Mouse (Mus musculus) lung, postnatal 0 days (tissue): ENCODE results near the gene Atg2a. TPM values are rescaled to one million over a fixed set of nuclear protein-coding genes. Genes with fewer than 3 reads are reported as not detected.

Experiments used
- ATAC-seq: fragments of 200-750 bp; cut with Nextera tagmentation; 2 replicates; pipeline ENCODE4 v1.8.0; 2017; ENCODE audit warnings: moderate library complexity
- DNase-seq: peaks from one replicate; pipeline ENCODE4 v3.0.0-alpha.2; 2016; ENCODE audit warnings: low spot score
- H3K27ac ChIP-seq: fragments of 300-500 bp; sonication (generic); 2 replicates; pipeline ENCODE4 v1.5.1; 2014; ENCODE audit warnings: antibody characterized with exemption, mild to moderate bottlenecking, low read length, mixed read lengths
- H3K27me3 ChIP-seq: fragments of 300-500 bp; sonication (generic); replicated peaks from 2 replicates; pipeline ENCODE4 v1.6.1; 2014; ENCODE audit warnings: low read length, mixed read lengths; ENCODE audit not compliant: insufficient read depth
- H3K36me3 ChIP-seq: fragments of 300-500 bp; sonication (generic); 2 replicates; pipeline ENCODE4 v1.6.1; 2014; ENCODE audit warnings: low read length, mixed read lengths; ENCODE audit not compliant: insufficient read depth
- H3K4me1 ChIP-seq: fragments of 300-500 bp; sonication (generic); 2 replicates; pipeline ENCODE4 v1.6.1; 2014; ENCODE audit warnings: antibody characterized with exemption, low read depth, low read length, mixed read lengths; ENCODE audit not compliant: insufficient read depth
- H3K4me2 ChIP-seq: fragments of 300-500 bp; sonication (generic); replicated peaks from 2 replicates; pipeline ENCODE4 v1.6.1; 2014; ENCODE audit warnings: low read depth, mild to moderate bottlenecking, low read length, moderate library complexity, mixed read lengths
- H3K4me3 ChIP-seq: fragments of 300-500 bp; sonication (generic); 2 replicates; pipeline ENCODE4 v1.5.1; 2014; ENCODE audit warnings: low read depth, low read length
- H3K9ac ChIP-seq: fragments of 300-500 bp; sonication (generic); replicated peaks from 2 replicates; pipeline ENCODE4 v1.6.1; 2014; ENCODE audit warnings: low read depth, mild to moderate bottlenecking
- H3K9me3 ChIP-seq: fragments of 300-500 bp; sonication (generic); 2 replicates; pipeline ENCODE4 v1.6.1; 2016; ENCODE audit warnings: low read length, mixed read lengths
- CTCF ChIP-seq: IDR thresholded peaks from 2 replicates; pipeline ENCODE4 v1.5.1; 2016; ENCODE audit warnings: antibody characterized with exemption, mild to moderate bottlenecking
- EP300 ChIP-seq: IDR thresholded peaks from 2 replicates; pipeline ENCODE4 v1.6.1; 2016; ENCODE audit warnings: antibody characterized with exemption, mild to moderate bottlenecking, control low read depth
- WGBS: fragments of 180-500 bp; shearing (Covaris S2); extraction: QIAGEN DNeasy Blood & Tissue Kit; methylation state at CpG from one replicate; pipeline ENCODE4 v1.1.7; 2014; 5-methylcytosine and 5-hydroxymethylcytosine counted together
- polyA plus RNA-seq: library from polyadenylated mRNA; unstranded; fragments of >200 nt; fragmentation: Nextera tagmentation; extraction: Ambion mirVana; gene quantifications from 2 replicates; pipeline ENCODE4 v1.2.1, GENCODE M21; 2015

The Atg2a gene
- polyA plus RNA-seq, 1 experiment from 2014 or later, result 5.9 TPM

DNA sequence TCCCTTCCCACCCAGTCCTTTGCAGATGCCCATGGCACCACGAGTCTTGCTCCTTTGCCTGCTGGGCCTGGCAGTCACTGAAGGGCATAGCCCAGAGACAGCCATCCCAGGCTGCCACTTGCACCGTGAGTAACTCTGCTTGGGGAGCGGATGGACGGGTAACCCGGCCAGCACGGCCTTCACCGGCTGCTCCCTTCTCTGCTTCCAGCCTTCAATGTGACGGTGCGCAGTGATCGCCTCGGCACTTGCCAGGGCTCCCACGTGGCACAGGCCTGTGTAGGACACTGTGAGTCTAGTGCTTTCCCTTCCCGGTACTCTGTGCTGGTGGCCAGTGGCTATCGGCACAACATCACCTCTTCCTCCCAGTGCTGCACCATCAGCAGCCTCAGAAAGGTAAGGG, 14.7 kb upstream of the Atg2a start:
- Histone ChIP-seq H3K9ac (no peak overlapping the region), H3K27ac (no peak overlapping the region), H3K27me3 (no peaks in the 10 kb centered on the region), H3K36me3 (peaks cover 32% of the 10 kb centered on the region), H3K4me1 (no peaks in the 10 kb centered on the region), H3K4me2 (no peak overlapping the region), H3K9me3 (no peaks in the 10 kb centered on the region), H3K4me3 (no peak overlapping the region)
- WGBS, result 87% methylated on average over 14 of the region's 14 CpGs
- ATAC-seq (no peak), DNase-seq (no peak)
- TF ChIP-seq CTCF (no peak), EP300 (no peak)

DNA sequence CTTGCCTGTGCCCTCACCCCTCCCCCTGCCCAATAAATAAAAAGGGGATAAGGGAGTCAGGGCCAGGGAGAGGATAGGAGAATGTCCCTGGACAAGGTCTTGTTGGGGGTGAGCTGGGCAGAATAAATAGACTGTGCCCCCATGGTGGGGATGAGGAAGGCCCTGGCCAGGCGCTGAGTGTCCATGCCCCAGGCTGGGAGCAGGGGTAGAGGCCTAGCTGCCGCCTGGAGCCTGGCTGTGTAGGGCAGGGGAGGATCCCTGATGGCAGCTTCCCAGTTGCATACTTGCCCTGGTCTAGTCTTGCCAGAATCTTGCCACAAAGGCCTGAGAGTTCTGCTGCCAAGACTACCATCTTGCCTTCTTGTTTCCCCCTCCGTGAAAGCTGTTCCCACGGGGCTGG, 13.6 kb upstream of the Atg2a start:
- WGBS, result 74% methylated on average over 2 of the region's 4 CpGs
- H3K4me2 ChIP-seq, result no peak overlapping the region
- H3K36me3 ChIP-seq, result peaks cover 32% of the 10 kb centered on the region

DNA sequence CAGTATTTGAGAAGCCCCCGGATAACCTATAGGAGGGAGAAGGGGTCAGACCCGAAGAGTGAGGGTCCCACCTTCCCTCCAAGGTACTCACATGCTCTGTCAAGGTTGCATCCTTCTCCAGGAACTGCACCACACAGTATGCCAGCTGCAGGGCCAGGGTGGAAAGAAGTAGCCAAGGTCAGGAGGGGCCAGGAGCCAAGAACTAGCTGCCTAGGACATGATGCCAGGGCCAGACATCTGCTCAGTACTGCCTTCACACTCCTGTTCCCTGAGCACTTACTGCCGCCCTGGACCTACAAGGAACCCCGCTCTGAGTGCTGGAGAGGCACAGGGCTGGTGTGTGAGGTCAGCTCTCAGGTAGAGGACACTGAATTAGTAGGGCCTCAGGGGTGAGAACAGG, 11.1 kb upstream of the Atg2a start:
- H3K4me3 ChIP-seq, result no peak overlapping the region
- H3K9me3 ChIP-seq, result no peaks in the 10 kb centered on the region
- H3K27ac ChIP-seq, result no peak overlapping the region
- WGBS, result 79% methylated on average over 4 of the region's 4 CpGs
- H3K9ac ChIP-seq, result no peak overlapping the region
- peaks cover 32% of the 10 kb centered on the region for H3K36me3 ChIP-seq
- DNase-seq (no peak), ATAC-seq (no peak)
- TF ChIP-seq CTCF, result no peak
- no peaks in the 10 kb centered on the region for H3K27me3 ChIP-seq
- H3K4me2 ChIP-seq, result no peak overlapping the region
- peaks cover 6% of the 10 kb centered on the region; the same call in 1 of the 2 replicates for H3K4me1 ChIP-seq

More for the DNA sequence above, 13.6 kb upstream of the Atg2a start:
- no peaks in the 10 kb centered on the region for H3K27me3 ChIP-seq
- H3K9me3 ChIP-seq, result no peaks in the 10 kb centered on the region
- H3K4me3 ChIP-seq, result no peak overlapping the region
- TF ChIP-seq EP300 (no peak), CTCF (no peak)
- H3K9ac ChIP-seq, result no peak overlapping the region
- H3K4me1 ChIP-seq, result no peaks in the 10 kb centered on the region
- DNase-seq (no peak), ATAC-seq (no peak)
- H3K27ac ChIP-seq, result no peak overlapping the region

DNA sequence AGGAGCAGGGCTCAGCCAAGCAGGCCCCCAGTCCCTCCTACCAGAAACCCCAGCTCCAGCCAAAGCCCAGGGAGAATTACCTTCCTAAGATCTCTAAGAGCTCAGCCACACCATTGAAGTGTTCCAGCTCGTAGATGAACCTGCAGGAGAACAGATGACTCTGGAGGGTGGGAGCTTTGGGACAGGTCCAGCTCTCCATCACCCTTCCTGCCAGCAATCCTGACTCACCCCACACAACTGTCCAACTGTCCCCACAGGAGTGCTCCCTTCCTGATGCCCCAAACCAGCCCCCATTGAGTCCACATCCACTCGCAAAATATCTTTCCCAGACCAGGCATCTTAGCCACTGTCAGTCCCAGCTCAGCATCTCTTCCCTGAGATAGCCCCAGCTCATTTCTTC, 10.4 kb upstream of the Atg2a start:
- WGBS, result 78% methylated on average over 2 of the region's 2 CpGs
- DNase-seq (no peak), ATAC-seq (no peak)
- TF ChIP-seq CTCF, result no peak
- no peak for TF ChIP-seq EP300
- no peaks in the 10 kb centered on the region for H3K27me3 ChIP-seq
- no peak overlapping the region for H3K9ac ChIP-seq
- no peaks in the 10 kb centered on the region for H3K9me3 ChIP-seq
- H3K4me2 ChIP-seq, result no peak overlapping the region
- no peak overlapping the region for H3K4me3 ChIP-seq
- peaks cover 32% of the 10 kb centered on the region for H3K36me3 ChIP-seq
- no peak overlapping the region for H3K27ac ChIP-seq
- H3K4me1 ChIP-seq, result peaks cover 6% of the 10 kb centered on the region; the same call in 1 of the 2 replicates

DNA sequence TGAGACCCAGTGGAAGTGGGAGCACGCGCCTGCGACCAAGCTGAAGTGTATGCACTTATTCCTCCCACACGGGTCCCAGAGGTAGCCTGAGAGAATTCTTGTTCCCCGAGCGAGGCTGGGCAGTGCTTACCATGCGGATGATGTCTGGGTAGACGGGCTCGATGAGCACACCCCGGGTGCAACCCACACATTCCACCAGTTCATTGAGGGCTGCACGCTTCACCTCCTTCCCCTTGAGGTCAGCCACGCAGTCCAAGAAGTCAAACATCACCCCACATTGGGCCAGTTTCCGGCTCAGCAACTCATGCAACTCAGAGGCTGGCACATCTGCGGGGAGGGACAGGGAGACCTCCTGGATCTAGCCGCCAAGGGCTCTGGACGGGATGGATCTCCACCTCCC, 7.8 kb upstream of the Atg2a start:
- H3K4me2 ChIP-seq, result no peak overlapping the region
- no peaks in the 10 kb centered on the region for H3K9me3 ChIP-seq
- no peak for TF ChIP-seq CTCF
- TF ChIP-seq EP300, result no peak
- no peak for ATAC-seq
- H3K9ac ChIP-seq, result no peak overlapping the region
- no peak overlapping the region for H3K4me3 ChIP-seq
- 84% methylated on average over 16 of the region's 16 CpGs for WGBS
- H3K36me3 ChIP-seq, result peaks cover 22% of the 10 kb centered on the region
- H3K27ac ChIP-seq, result no peak overlapping the region
- no peak for DNase-seq
- H3K27me3 ChIP-seq, result no peaks in the 10 kb centered on the region
- H3K4me1 ChIP-seq, result peaks cover 6% of the 10 kb centered on the region; the same call in 1 of the 2 replicates

DNA sequence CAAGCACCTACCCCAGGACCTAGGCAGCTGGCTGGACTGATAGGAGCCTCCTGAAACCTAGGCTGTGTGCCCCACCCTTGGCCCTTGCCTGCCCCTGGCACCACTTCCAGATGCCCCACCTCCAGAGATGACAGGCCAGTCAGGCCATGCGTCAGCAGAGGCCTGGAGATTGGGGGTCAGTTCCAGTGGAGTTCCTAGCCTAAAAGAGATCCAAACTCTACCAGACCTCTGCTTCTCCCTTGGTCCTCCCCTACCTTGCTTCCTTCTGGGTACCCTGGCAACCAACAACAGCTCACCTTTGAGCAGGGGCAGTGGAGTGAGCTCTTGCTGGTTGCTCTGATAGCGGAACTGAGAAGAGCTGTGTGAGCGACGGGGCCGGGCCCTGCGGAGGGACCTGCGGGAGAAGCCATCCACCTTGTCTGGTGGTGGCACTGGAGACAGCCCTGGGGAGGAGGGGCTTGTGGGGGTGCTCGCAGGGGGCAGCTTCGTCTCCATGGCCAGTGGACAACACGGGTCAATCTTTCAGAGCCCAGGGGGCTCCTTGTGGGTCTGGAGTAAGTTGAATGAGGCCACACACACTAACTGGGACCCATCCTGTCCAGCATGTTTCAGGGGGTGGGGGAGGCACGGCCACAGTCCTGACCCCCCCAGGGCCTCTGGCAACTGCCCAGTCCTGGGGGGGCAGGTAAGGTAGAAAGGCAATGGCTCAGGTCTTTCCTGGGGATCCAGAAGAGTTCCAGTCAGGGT, 7.0 kb upstream of the Atg2a start:
- Histone ChIP-seq H3K4me3 (peak overlapping the region; percentile 73; the same call in 1 of the 2 replicates), H3K4me1 (peaks cover 6% of the 10 kb centered on the region; the same call in 1 of the 2 replicates), H3K9me3 (no peaks in the 10 kb centered on the region), H3K9ac (0 out of 2 replicates have a peak overlapping the region, but pooled peaks have one; percentile 57), H3K27me3 (no peaks in the 10 kb centered on the region), H3K4me2 (peak overlapping the region; percentile 95), H3K27ac (no peak overlapping the region), H3K36me3 (peaks cover 13% of the 10 kb centered on the region)
- ATAC-seq, result no peak
- DNase-seq, result no peak
- TF ChIP-seq CTCF (no peak), EP300 (no peak)
- WGBS, result 63% methylated on average over 11 of the region's 11 CpGs
